Comparison of ENCODE assay signal across 9 mouse cellular contexts in the genomic region with DNA sequence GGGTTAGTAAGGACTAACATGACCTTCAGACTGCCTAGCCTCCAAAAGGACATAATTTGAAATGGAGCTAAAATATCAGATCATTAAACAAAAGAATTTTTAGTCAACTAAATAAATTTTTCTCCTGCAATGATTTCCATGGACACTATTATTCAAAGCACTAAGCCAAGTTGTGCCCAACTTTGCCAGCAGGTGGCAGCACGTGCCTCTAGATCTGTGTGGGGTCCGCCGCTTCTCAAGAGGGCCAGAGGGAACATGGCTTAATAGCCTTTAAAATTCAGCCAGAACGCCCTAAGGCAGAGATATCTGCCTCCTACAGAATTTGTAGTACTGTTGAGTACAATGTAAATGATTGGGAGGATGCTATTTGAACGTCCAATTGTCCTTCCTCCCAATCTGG.
A peak's percentile ranks its signal among the peaks of the same experiment; 100 is the strongest.
DNase-seq lines count a peak whose midpoint lies in the region; ATAC-seq and TF ChIP-seq lines count a peak whose summit lies in the region.
"Had no signal": no experiment of that assay in that cellular context is flagged by ENCODE, and none has a peak within 500 bp of the region (broad histone marks: within the 10 kb centered on the region; RNA-seq: fewer than 3 reads in every experiment).

No protein-coding gene starts in this region.

- DNase-seq in cerebellum, adult 11 months, result peak; percentile 76
- peak; percentile 3 for DNase-seq in c-Kit-negative CD71-positive TER-119-positive erythroid progenitor cells, embryonic 14.5 days (ENCODE audit: low read depth, low spot score)
- DNase-seq in left cerebral cortex, postnatal 10 days (ENCODE audit: extremely low spot score in 1 of 2, low spot score in 2 of 2), result peak; percentile 77 to 81
- peak; percentile 99 for DNase-seq in midbrain, embryonic 11.5 days (ENCODE audit: low spot score, missing footprints)

- 7% methylated on average over 5 of the region's 5 CpGs for WGBS in forebrain, embryonic 15.5 days
- WGBS in hindbrain, embryonic 15.5 days, result 5% methylated on average over 5 of the region's 5 CpGs
- WGBS in midbrain, embryonic 11.5 days, result 12% methylated on average over 5 of the region's 5 CpGs
- WGBS in small intestine, adult 2 months, result 5% methylated on average over 5 of the region's 5 CpGs

- H3K36me3 ChIP-seq in forebrain, embryonic 15.5 days, result no peaks in the 10 kb centered on the region
- no peaks in the 10 kb centered on the region for H3K36me3 ChIP-seq in hindbrain, embryonic 15.5 days
- H3K36me3 ChIP-seq in midbrain, embryonic 11.5 days (ENCODE audit: control insufficient read depth, insufficient read depth, low read length), result no peaks in the 10 kb centered on the region
- no peaks in the 10 kb centered on the region for H3K36me3 ChIP-seq in small intestine, adult 2 months (ENCODE audit: control insufficient read depth, insufficient read depth, low read length)
- H3K36me3 ChIP-seq: G1E had no signal

- H3K4me1 ChIP-seq in forebrain, embryonic 15.5 days, result peaks cover 34% of the 10 kb centered on the region
- peaks cover 27% of the 10 kb centered on the region for H3K4me1 ChIP-seq in hindbrain, embryonic 15.5 days (replicated peaks)
- H3K4me1 ChIP-seq in midbrain, embryonic 11.5 days (ENCODE audit: control insufficient read depth, insufficient read depth, low read length), result no peaks in the 10 kb centered on the region
- H3K4me1 ChIP-seq in small intestine, adult 2 months (ENCODE audit: control insufficient read depth, insufficient read depth, insufficient read length, low read length), result peaks cover 3% of the 10 kb centered on the region; the same call in 1 of the 2 replicates

- H3K4me2 ChIP-seq in forebrain, embryonic 15.5 days (replicated peaks), result no peak overlapping the region
- H3K4me2 ChIP-seq in hindbrain, embryonic 15.5 days, result no peak overlapping the region
- H3K4me2 ChIP-seq in midbrain, embryonic 11.5 days, result no peak overlapping the region

- no peak overlapping the region for H3K9ac ChIP-seq in forebrain, embryonic 15.5 days (replicated peaks)
- H3K9ac ChIP-seq in hindbrain, embryonic 15.5 days, result no peak overlapping the region
- no peak overlapping the region for H3K9ac ChIP-seq in midbrain, embryonic 11.5 days (ENCODE audit: low read length)

- TF ChIP-seq CTCF in small intestine, adult 2 months (IDR thresholded peaks at IDR 0.05; ENCODE audit: extremely low read depth, insufficient read length, insufficient replicate concordance, low read depth, low read length), result peak; percentile 75; the same call in 1 of the 2 replicates

- no peak for TF ChIP-seq POLR2A in small intestine, adult 2 months (IDR thresholded peaks at IDR 0.05; ENCODE audit: low read depth, low read length)

- H3K27ac ChIP-seq in forebrain, embryonic 15.5 days (replicated peaks), result no peak overlapping the region
- H3K27ac ChIP-seq in hindbrain, embryonic 15.5 days (replicated peaks), result no peak overlapping the region
- no peak overlapping the region for H3K27ac ChIP-seq in midbrain, embryonic 11.5 days (ENCODE audit: low read depth, low read length)
- H3K27ac ChIP-seq in small intestine, adult 2 months (ENCODE audit: insufficient read depth, low read depth, low read length), result no peak overlapping the region

- H3K27me3 ChIP-seq in forebrain, embryonic 15.5 days, result no peaks in the 10 kb centered on the region
- peaks cover 5% of the 10 kb centered on the region; the same call in 1 of the 2 replicates for H3K27me3 ChIP-seq in hindbrain, embryonic 15.5 days
- peaks cover 2% of the 10 kb centered on the region for H3K27me3 ChIP-seq in midbrain, embryonic 11.5 days (ENCODE audit: control insufficient read depth, insufficient read depth, low read length)
- H3K27me3 ChIP-seq in small intestine, adult 2 months (ENCODE audit: control insufficient read depth, insufficient read depth, low read length), result no peaks in the 10 kb centered on the region

- intact Hi-C loops in left cerebral cortex, postnatal 10 days (cut with DNase I), result loop anchor here (1.0 to 10.0 kb wide), 3 partner anchors 218 to 506 kb away; no protein-coding TSS in a partner anchor

- no peak for ATAC-seq in cerebellum, adult (ENCODE audit: insufficient number of reproducible peaks, low FRiP score, low TSS enrichment)
- peak; percentile 44; the same call in 1 of the 2 replicates for ATAC-seq in forebrain, embryonic 15.5 days (replicated peaks)
- peak; percentile 72 for ATAC-seq in hindbrain, embryonic 15.5 days (ENCODE audit: low FRiP score, low read depth)
- 0 out of 2 replicates have a peak, but pooled peaks have one; percentile 49 for ATAC-seq in midbrain, embryonic 11.5 days (ENCODE audit: low FRiP score)

- H3K9me3 ChIP-seq in forebrain, embryonic 15.5 days, result no peaks in the 10 kb centered on the region
- no peaks in the 10 kb centered on the region for H3K9me3 ChIP-seq in hindbrain, embryonic 15.5 days
- H3K9me3 ChIP-seq in midbrain, embryonic 11.5 days (ENCODE audit: control insufficient read depth, low read length), result no peaks in the 10 kb centered on the region

- no peak overlapping the region for H3K4me3 ChIP-seq in forebrain, embryonic 15.5 days
- H3K4me3 ChIP-seq in hindbrain, embryonic 15.5 days, result no peak overlapping the region
- no peak overlapping the region for H3K4me3 ChIP-seq in midbrain, embryonic 11.5 days (ENCODE audit: low read depth, low read length)
- H3K4me3 ChIP-seq in small intestine, adult 2 months (ENCODE audit: low read depth, low read length), result no peak overlapping the region

Comparison
In these comparisons a context has a peak if more than half of its experiments do, and no peak if none do; other contexts are left out.
1. DNase-seq: peak in every context shown above with its lines; median percentile 99 in midbrain, embryonic 11.5 days; 79 in left cerebral cortex, postnatal 10 days; 76 in cerebellum, adult 11 months; 3 in c-Kit-negative CD71-positive TER-119-positive erythroid progenitor cells, embryonic 14.5 days.